Mouse (Mus musculus) forebrain, embryonic 11.5 days (tissue): Measurements from ENCODE around the gene Mrfap1. TPM values are rescaled to one million over a fixed set of nuclear protein-coding genes. Genes with fewer than 3 reads are reported as not detected.
"Not testable (repeated sequence)": the region's sequence is repeated elsewhere in the genome, so short reads cannot be mapped to it uniquely, and the experiment has no call there.

Experiments
- ATAC-seq: fragments of 200-750 bp; cut with Nextera tagmentation; replicated peaks from 2 replicates; pipeline ENCODE4 v1.8.0; 2017; ENCODE audit warnings: moderate TSS enrichment; ENCODE audit not compliant: low FRiP score
- DNase-seq: peaks from one replicate; pipeline ENCODE4 v3.0.0-alpha.2; 2017; ENCODE audit warnings: low spot score
- H3K27ac ChIP-seq: fragments of 300-500 bp; sonication (generic); 2 replicates; pipeline ENCODE4 v1.5.1; 2014; ENCODE audit warnings: low read depth, low read length
- H3K27me3 ChIP-seq: fragments of 300-500 bp; sonication (generic); 2 replicates; pipeline ENCODE4 v1.6.1; 2014; ENCODE audit warnings: mild to moderate bottlenecking, low read length, mixed read lengths; ENCODE audit not compliant: control insufficient read depth, insufficient read depth
- H3K36me3 ChIP-seq: fragments of 300-500 bp; sonication (generic); 2 replicates; pipeline ENCODE4 v1.6.1; 2014; ENCODE audit warnings: mild to moderate bottlenecking, low read length, moderate library complexity, mixed read lengths; ENCODE audit not compliant: control insufficient read depth, insufficient read depth
- H3K4me1 ChIP-seq: fragments of 300-500 bp; sonication (generic); replicated peaks from 2 replicates; pipeline ENCODE4 v1.6.1; 2014; ENCODE audit warnings: low read length, mixed read lengths; ENCODE audit not compliant: control insufficient read depth, insufficient read depth
- H3K4me2 ChIP-seq: fragments of 300-500 bp; sonication (generic); 2 replicates; pipeline ENCODE4 v1.6.1; 2014; ENCODE audit warnings: low read depth, mild to moderate bottlenecking, low read length, moderate library complexity, mixed read lengths; ENCODE audit not compliant: severe bottlenecking
- H3K4me3 ChIP-seq: fragments of 300-500 bp; sonication (generic); 2 replicates; pipeline ENCODE4 v1.5.1; 2014; ENCODE audit warnings: low read depth, low read length
- H3K9ac ChIP-seq: fragments of 300-500 bp; sonication (generic); 2 replicates; pipeline ENCODE4 v1.6.1; 2014; ENCODE audit warnings: low read length
- H3K9me3 ChIP-seq: fragments of 300-500 bp; sonication (generic); 2 replicates; pipeline ENCODE4 v1.6.1; 2016; ENCODE audit warnings: low read length, mixed read lengths; ENCODE audit not compliant: control insufficient read depth
- WGBS: fragments of 180-500 bp; shearing (Covaris S2); extraction: QIAGEN DNeasy Blood & Tissue Kit; methylation state at CpG from one replicate; pipeline ENCODE4 v1.1.7; 2014; 5-methylcytosine and 5-hydroxymethylcytosine counted together
- polyA plus RNA-seq: library from polyadenylated mRNA; unstranded; fragments of >200 nt; fragmentation: Nextera tagmentation; extraction: Ambion mirVana; gene quantifications from 2 replicates; pipeline ENCODE4 v1.2.1, GENCODE M21; 2014

The Mrfap1 gene
- polyA plus RNA-seq, 1 experiment from 2014 or later = 565 TPM

GRCm38 (mm10) chr5:36810634-36811033 lies 14.1 kb upstream of the Mrfap1 start:
- no peak overlapping the region for H3K4me3 ChIP-seq
- H3K9me3 ChIP-seq = no peaks in the 10 kb centered on the region
- H3K9ac ChIP-seq = no peak overlapping the region
- H3K4me2 ChIP-seq = no peak overlapping the region
- H3K27ac ChIP-seq = no peak overlapping the region
- ATAC-seq (0 out of 2 replicates have a peak, but pooled peaks have one; percentile 23), DNase-seq (no peak)
- no peaks in the 10 kb centered on the region for H3K4me1 ChIP-seq
- H3K27me3 ChIP-seq = no peaks in the 10 kb centered on the region
- WGBS = 84% methylated on average over 3 of the region's 3 CpGs
- no peaks in the 10 kb centered on the region for H3K36me3 ChIP-seq

GRCm38 (mm10) chr5:36809123-36809522 lies 12.6 kb upstream of the Mrfap1 start:
- H3K4me1 ChIP-seq = no peaks in the 10 kb centered on the region
- no peak overlapping the region for H3K4me3 ChIP-seq
- no peak overlapping the region for H3K9ac ChIP-seq
- H3K27ac ChIP-seq = no peak overlapping the region
- H3K9me3 ChIP-seq = no peaks in the 10 kb centered on the region
- no peaks in the 10 kb centered on the region for H3K27me3 ChIP-seq
- DNase-seq (no peak), ATAC-seq (no peak)
- no peaks in the 10 kb centered on the region for H3K36me3 ChIP-seq
- no peak overlapping the region for H3K4me2 ChIP-seq
- WGBS = 82% methylated on average over 7 of the region's 7 CpGs

- WGBS = 20% methylated on average over 5 of the region's 5 CpGs
- ATAC-seq = no peak
- no peak for DNase-seq
These were observed 10.5 kb upstream of the Mrfap1 start for GRCm38 (mm10) chr5:36807106-36807505.

GRCm38 (mm10) chr5:36797291-36797690 lies 719 bp upstream of the Mrfap1 start:
- no peaks in the 10 kb centered on the region for H3K9me3 ChIP-seq
- no peak overlapping the region for H3K27ac ChIP-seq
- ATAC-seq (no peak), DNase-seq (no peak)
- peak overlapping the region; percentile 83; the same call in 1 of the 2 replicates for H3K9ac ChIP-seq
- peak overlapping the region; percentile 64; the same call in 1 of the 2 replicates for H3K4me2 ChIP-seq
- peaks cover 2% of the 10 kb centered on the region; the same call in 1 of the 2 replicates for H3K4me1 ChIP-seq
- no peaks in the 10 kb centered on the region; the same call in none of the 2 replicates for H3K36me3 ChIP-seq
- 54% methylated on average over 8 of the region's 8 CpGs for WGBS
- no peaks in the 10 kb centered on the region for H3K27me3 ChIP-seq
- peak overlapping the region; percentile 73; the same call in 1 of the 2 replicates for H3K4me3 ChIP-seq

More at GRCm38 (mm10) chr5:36807106-36807505, 10.5 kb upstream of the Mrfap1 start:
- Histone ChIP-seq H3K9me3 (no peaks in the 10 kb centered on the region), H3K27ac (no peak overlapping the region), H3K4me3 (no peak overlapping the region), H3K4me2 (no peak overlapping the region), H3K27me3 (no peaks in the 10 kb centered on the region), H3K9ac (no peak overlapping the region), H3K4me1 (no peaks in the 10 kb centered on the region), H3K36me3 (no peaks in the 10 kb centered on the region)

GRCm38 (mm10) chr5:36795647-36796295 lies 801 bp downstream of the Mrfap1 start:
- Histone ChIP-seq H3K27ac (peak overlapping the region; percentile 91), H3K9ac (peak overlapping the region; percentile 83), H3K4me3 (peak overlapping the region; percentile 73), H3K4me2 (peak overlapping the region; percentile 64)
- ATAC-seq (peak; percentile 40), DNase-seq (peak; percentile 75)
- H3K9me3 ChIP-seq, H3K27me3 ChIP-seq, H3K4me1 ChIP-seq, H3K36me3 ChIP-seq: not testable (repeated sequence)
- WGBS = 5% methylated on average over 35 of the region's 37 CpGs

- H3K27ac ChIP-seq = no peak overlapping the region
- 83% methylated on average over 9 of the region's 9 CpGs for WGBS
- no peaks in the 10 kb centered on the region; the same call in 1 of the 2 replicates for H3K4me1 ChIP-seq
- ATAC-seq = no peak
- no peaks in the 10 kb centered on the region; the same call in none of the 2 replicates for H3K36me3 ChIP-seq
- no peak overlapping the region for H3K9ac ChIP-seq
- H3K4me2 ChIP-seq = no peak overlapping the region
- H3K9me3 ChIP-seq = no peaks in the 10 kb centered on the region
- no peaks in the 10 kb centered on the region for H3K27me3 ChIP-seq
- DNase-seq = no peak
- no peak overlapping the region for H3K4me3 ChIP-seq
These were observed 4.7 kb downstream of the Mrfap1 start for GRCm38 (mm10) chr5:36791861-36792260.

- 95% methylated on average over 5 of the region's 5 CpGs for WGBS
- no peak overlapping the region for H3K4me3 ChIP-seq
- H3K9ac ChIP-seq = no peak overlapping the region
- H3K27ac ChIP-seq = no peak overlapping the region
- H3K27me3 ChIP-seq = no peaks in the 10 kb centered on the region
- H3K9me3 ChIP-seq = no peaks in the 10 kb centered on the region
- no peaks in the 10 kb centered on the region for H3K4me1 ChIP-seq
- ATAC-seq (no peak), DNase-seq (no peak)
- H3K36me3 ChIP-seq = no peaks in the 10 kb centered on the region
- no peak overlapping the region for H3K4me2 ChIP-seq
These were observed 10.5 kb downstream of the Mrfap1 start for GRCm38 (mm10) chr5:36786052-36786451.

- Histone ChIP-seq H3K36me3 (no peaks in the 10 kb centered on the region), H3K9me3 (no peaks in the 10 kb centered on the region; the same call in 1 of the 2 replicates), H3K9ac (no peak overlapping the region), H3K4me2 (no peak overlapping the region), H3K27ac (no peak overlapping the region), H3K27me3 (no peaks in the 10 kb centered on the region), H3K4me1 (peaks cover 3% of the 10 kb centered on the region; the same call in 1 of the 2 replicates), H3K4me3 (no peak overlapping the region)
- no peak for ATAC-seq
- no peak for DNase-seq
- 86% methylated on average over 2 of the region's 2 CpGs for WGBS
These were observed 17.1 kb downstream of the Mrfap1 start for GRCm38 (mm10) chr5:36779512-36779911.

- no peak overlapping the region for H3K27ac ChIP-seq
- no peak overlapping the region for H3K4me2 ChIP-seq
- H3K4me3 ChIP-seq = no peak overlapping the region
- no peak for ATAC-seq
- H3K4me1 ChIP-seq = peaks cover 3% of the 10 kb centered on the region; the same call in 1 of the 2 replicates
- no peaks in the 10 kb centered on the region for H3K27me3 ChIP-seq
- no peak overlapping the region for H3K9ac ChIP-seq
- DNase-seq = no peak
- H3K9me3 ChIP-seq = no peaks in the 10 kb centered on the region; the same call in 1 of the 2 replicates
- no peaks in the 10 kb centered on the region for H3K36me3 ChIP-seq
- WGBS = 94% methylated on average over 1 of the region's 2 CpGs
These were observed 17.7 kb downstream of the Mrfap1 start for GRCm38 (mm10) chr5:36778901-36779300.
